Mouse (Mus musculus): ENCODE results near the gene Slc17a2. TPM values are rescaled to one million over a fixed set of nuclear protein-coding genes. Genes with fewer than 3 reads are reported as not detected.
A peak's percentile ranks its signal among the peaks of the same experiment; 100 is the strongest.

Gene Slc17a2
- polyA plus RNA-seq, 1 experiment from 2014 or later: not detected

DNA sequence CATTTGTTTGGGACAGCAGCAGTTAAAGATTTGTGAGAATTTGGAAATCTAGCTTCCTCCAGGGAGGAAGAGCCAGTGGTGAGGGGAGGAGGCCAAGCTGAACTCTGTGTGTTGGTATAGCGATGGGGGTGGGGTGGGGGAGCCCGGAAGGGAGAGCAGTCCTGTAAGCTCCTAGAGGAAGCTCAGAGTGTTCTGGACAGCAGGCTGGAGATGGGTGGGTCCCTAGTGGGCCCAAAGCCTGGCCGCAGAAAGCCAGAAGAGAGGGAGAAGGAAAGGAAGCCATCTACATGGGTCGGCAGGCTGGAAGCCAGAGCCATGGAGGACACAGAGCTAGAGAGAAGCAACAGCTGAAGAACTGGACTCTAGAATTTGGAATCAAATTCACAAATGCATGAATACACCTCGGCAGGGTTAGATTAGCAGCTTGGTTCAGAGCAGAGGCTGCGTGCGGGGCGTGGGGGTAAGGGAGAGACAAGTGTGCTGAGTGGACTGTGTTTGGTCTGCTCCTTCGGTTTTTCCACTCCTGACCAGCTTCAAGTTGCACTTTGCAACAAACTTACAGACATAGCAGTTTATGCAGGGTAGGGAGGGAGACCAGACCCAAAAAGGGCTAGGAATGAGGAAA is 59.4 kb downstream of the Slc17a2 start:
- WGBS: 52% methylated on average over 9 of the region's 9 CpGs
- Histone ChIP-seq H3K27me3 (no peaks in the 10 kb centered on the region), H3K4me2 (no peak overlapping the region), H3K27ac (0 out of 2 replicates have a peak overlapping the region, but pooled peaks have one; percentile 10), H3K36me3 (no peaks in the 10 kb centered on the region), H3K9ac (no peak overlapping the region), H3K4me1 (peaks cover 7% of the 10 kb centered on the region; the same call in 1 of the 2 replicates), H3K4me3 (no peak overlapping the region), H3K9me3 (no peaks in the 10 kb centered on the region)
- ATAC-seq (ENCODE audit: borderline replicate concordance, extremely low read depth, low FRiP score, low TSS enrichment): no peak

DNA sequence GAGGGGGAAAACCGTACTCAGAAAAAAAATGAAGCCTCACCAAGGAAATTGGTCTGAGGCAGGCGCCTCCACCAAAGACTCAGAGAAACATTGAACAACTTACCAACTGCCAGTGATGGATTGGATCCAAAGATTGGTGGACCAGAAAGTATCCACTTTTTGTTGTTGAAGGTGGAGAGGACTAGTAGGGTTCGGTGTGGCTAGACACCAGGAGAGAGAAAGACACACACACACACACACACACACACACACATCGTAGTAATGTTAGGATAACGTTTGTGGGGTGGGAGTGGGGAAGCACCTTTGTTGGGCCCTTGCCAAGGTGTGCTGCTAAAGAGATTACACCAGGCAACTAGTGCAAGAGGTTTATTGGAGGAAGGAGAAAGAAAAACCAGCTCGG is 60.2 kb downstream of the Slc17a2 start:
- Histone ChIP-seq H3K36me3 (no peaks in the 10 kb centered on the region), H3K9ac (no peak overlapping the region), H3K27me3 (no peaks in the 10 kb centered on the region), H3K4me1 (peaks cover 7% of the 10 kb centered on the region; the same call in 1 of the 2 replicates), H3K4me2 (no peak overlapping the region), H3K9me3 (no peaks in the 10 kb centered on the region), H3K27ac (no peak overlapping the region), H3K4me3 (no peak overlapping the region)
- 71% methylated on average over 6 of the region's 6 CpGs for WGBS
- no peak for ATAC-seq (ENCODE audit: borderline replicate concordance, extremely low read depth, low FRiP score, low TSS enrichment)

DNA sequence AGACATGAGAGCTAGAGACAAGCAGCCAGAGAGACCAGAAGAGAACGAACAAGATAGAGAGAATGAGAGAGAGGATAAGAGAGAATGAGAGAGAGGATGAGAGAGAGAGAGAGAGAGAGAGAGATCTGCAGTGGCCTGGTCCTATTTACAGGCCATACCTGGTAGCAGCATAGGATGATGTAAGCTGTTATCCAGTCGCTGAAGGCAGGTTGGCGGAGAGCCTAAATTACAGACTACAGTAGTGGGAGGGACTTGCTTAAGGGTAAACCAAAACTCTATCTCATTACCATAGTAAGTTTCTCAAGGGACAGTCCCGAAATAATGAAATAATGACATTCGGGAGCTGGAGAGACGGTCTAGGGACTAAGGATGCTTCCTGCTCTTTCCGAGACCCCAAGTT is 60.6 kb downstream of the Slc17a2 start, which contains the start of gene Slc17a1:
Slc17a1 (plus strand) TSS at position 346 of the 400 bp plus-strand sequence.
- peaks cover 7% of the 10 kb centered on the region; the same call in 1 of the 2 replicates for H3K4me1 ChIP-seq
- no peak within 1 kb of the TSS for H3K9ac ChIP-seq
- no peak within 1 kb of the TSS for H3K27ac ChIP-seq
- no peaks in the 10 kb centered on the region for H3K36me3 ChIP-seq
- WGBS: 79% methylated on average over 7 of the region's 7 CpGs
- no peak for ATAC-seq (ENCODE audit: borderline replicate concordance, extremely low read depth, low FRiP score, low TSS enrichment)
- no peaks in the 10 kb centered on the region for H3K9me3 ChIP-seq
- H3K27me3 ChIP-seq: no peaks in the 10 kb centered on the region
- H3K4me3 ChIP-seq: no peak within 1 kb of the TSS
- no peak within 1 kb of the TSS for H3K4me2 ChIP-seq

DNA sequence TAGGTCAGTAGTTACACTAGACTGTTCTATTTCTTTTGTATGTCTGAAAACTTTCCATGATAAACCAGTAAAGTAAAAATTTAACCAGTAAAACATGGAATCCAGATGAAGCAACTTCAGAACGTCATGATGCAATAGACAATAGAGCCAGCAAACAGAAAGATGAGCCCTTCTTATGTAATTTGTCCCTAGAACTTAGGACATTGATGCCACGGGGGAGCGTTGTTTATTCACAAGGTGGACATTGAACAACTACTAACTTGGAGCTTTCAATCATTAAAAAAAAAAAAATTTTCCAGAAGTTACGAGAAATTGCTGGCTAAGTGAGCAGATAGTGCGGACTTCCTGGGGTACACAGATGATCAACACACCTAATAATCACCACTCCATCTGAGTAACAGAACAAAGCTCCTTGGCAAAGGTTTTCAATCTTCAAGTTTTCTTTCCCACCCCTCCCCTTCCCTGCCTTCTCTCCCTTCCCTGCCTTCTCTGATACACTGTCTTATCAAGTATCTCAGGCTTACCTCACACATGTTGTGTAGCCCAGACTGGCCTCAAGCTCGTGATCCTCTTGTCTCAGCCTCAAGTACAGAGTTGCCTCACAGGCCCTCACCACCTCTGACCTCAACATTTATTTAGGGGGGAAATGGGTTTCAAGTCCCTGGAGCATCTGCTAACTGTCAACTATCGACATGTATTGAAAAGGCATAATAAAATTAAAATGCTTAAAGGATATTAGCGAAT is 62.2 kb downstream of the Slc17a2 start:
- Histone ChIP-seq H3K9ac (no peak overlapping the region), H3K4me2 (no peak overlapping the region), H3K4me1 (peaks cover 7% of the 10 kb centered on the region; the same call in 1 of the 2 replicates), H3K9me3 (no peaks in the 10 kb centered on the region), H3K4me3 (no peak overlapping the region), H3K27ac (no peak overlapping the region), H3K36me3 (no peaks in the 10 kb centered on the region), H3K27me3 (no peaks in the 10 kb centered on the region)
- ATAC-seq (ENCODE audit: borderline replicate concordance, extremely low read depth, low FRiP score, low TSS enrichment): no peak
- WGBS: 78% methylated on average over 8 of the region's 8 CpGs

DNA sequence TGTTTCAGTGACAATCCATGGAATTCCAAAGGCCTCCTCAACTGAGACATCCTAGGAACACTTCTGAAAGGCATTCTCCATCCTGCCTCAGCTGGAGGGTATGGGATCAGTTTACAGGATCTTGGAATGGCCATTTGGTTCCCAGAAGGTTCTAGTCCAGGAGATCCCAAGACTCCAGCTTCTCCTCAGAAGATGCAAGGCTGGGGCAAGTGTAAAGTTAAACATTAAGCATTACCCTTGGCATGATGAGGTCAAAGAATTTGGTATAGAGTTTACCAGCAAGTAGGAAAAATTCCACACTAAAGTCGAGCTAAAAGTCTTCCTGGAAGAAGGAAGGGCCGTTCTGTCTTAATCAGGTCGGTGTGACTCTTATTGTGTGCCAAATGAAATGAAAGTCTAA is 63.2 kb downstream of the Slc17a2 start:
- no peak for ATAC-seq (ENCODE audit: borderline replicate concordance, extremely low read depth, low FRiP score, low TSS enrichment)
- 51% methylated on average over 3 of the region's 3 CpGs for WGBS
- Histone ChIP-seq H3K27ac (no peak overlapping the region), H3K4me1 (peaks cover 7% of the 10 kb centered on the region; the same call in 1 of the 2 replicates), H3K4me2 (no peak overlapping the region), H3K9me3 (no peaks in the 10 kb centered on the region), H3K27me3 (no peaks in the 10 kb centered on the region), H3K4me3 (no peak overlapping the region), H3K36me3 (no peaks in the 10 kb centered on the region), H3K9ac (no peak overlapping the region)

DNA sequence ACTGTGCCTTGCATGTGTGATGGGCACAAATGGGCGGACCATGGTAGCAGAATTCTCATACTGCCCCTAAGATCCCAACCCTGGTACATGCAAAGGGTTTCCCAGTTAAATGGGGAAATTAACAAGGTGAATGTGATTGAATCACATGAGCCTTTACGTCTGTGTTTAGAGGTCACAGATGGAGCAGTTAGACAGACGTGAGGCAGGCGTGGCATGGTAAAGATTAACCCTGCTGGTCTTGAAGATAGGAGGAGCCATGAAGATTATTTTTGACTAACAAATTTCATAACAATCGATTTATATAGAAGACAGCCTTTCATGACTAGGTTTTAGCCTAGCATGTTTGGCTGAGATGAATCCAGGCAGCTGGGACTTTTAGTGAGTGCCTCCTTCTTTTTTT is 66.3 kb downstream of the Slc17a2 start:
- no peaks in the 10 kb centered on the region for H3K27me3 ChIP-seq
- no peak overlapping the region for H3K4me2 ChIP-seq
- WGBS: 48% methylated on average over 5 of the region's 5 CpGs
- no peak overlapping the region for H3K9ac ChIP-seq
- H3K9me3 ChIP-seq: no peaks in the 10 kb centered on the region
- H3K4me3 ChIP-seq: no peak overlapping the region
- H3K36me3 ChIP-seq: no peaks in the 10 kb centered on the region
- ATAC-seq (ENCODE audit: borderline replicate concordance, extremely low read depth, low FRiP score, low TSS enrichment): no peak
- H3K27ac ChIP-seq: no peak overlapping the region
- H3K4me1 ChIP-seq: no peaks in the 10 kb centered on the region

Other genes starting within 250 kb of the Slc17a2 start
- 7.1 and 7.9 TPM in 2 replicates for gene Hist1h3e, start 244.6 kb upstream of the Slc17a2 start, polyA plus RNA-seq (2015; fragmentation: Nextera tagmentation; extraction: Ambion mirVana)
- 143 and 164 TPM in 2 replicates for gene Hist1h2ae, start 235.8 kb upstream of the Slc17a2 start, polyA plus RNA-seq (2015; fragmentation: Nextera tagmentation; extraction: Ambion mirVana)
- gene Hist1h2bg, start 235.6 kb upstream of the Slc17a2 start, polyA plus RNA-seq (2015; fragmentation: Nextera tagmentation; extraction: Ambion mirVana): 14.5 and 17.7 TPM in 2 replicates
- gene Hist1h2bf, start 232.8 kb upstream of the Slc17a2 start, polyA plus RNA-seq (2015; fragmentation: Nextera tagmentation; extraction: Ambion mirVana): 10.1 and 10.2 TPM in 2 replicates
- gene Hist1h2ad, start 232.6 kb upstream of the Slc17a2 start, polyA plus RNA-seq (2015; fragmentation: Nextera tagmentation; extraction: Ambion mirVana): 3.1 and 4.6 TPM in 2 replicates
- gene Hist1h3d, start 231.2 kb upstream of the Slc17a2 start, polyA plus RNA-seq (2015; fragmentation: Nextera tagmentation; extraction: Ambion mirVana): 9.4 and 10.2 TPM in 2 replicates
- gene Hist1h4d, start 225.4 kb upstream of the Slc17a2 start, polyA plus RNA-seq (2015; fragmentation: Nextera tagmentation; extraction: Ambion mirVana): 160 and 177 TPM in 2 replicates
- gene Hist1h2be, start 185.9 kb upstream of the Slc17a2 start, polyA plus RNA-seq (2015; fragmentation: Nextera tagmentation; extraction: Ambion mirVana): 2.5 and 3.6 TPM in 2 replicates
- gene Hist1h1e, start 184.4 kb upstream of the Slc17a2 start, polyA plus RNA-seq (2015; fragmentation: Nextera tagmentation; extraction: Ambion mirVana): 28.3 and 28.5 TPM in 2 replicates
- 1.6 and 1.8 TPM in 2 replicates for gene Hist1h2ac, start 123.0 kb upstream of the Slc17a2 start, polyA plus RNA-seq (2015; fragmentation: Nextera tagmentation; extraction: Ambion mirVana)
- gene Hist1h2bc, start 122.8 kb upstream of the Slc17a2 start, polyA plus RNA-seq (2015; fragmentation: Nextera tagmentation; extraction: Ambion mirVana): 60.8 and 63.6 TPM in 2 replicates
- 0.22 and 0.35 TPM in 2 replicates for gene Hist1h1t, start 111.2 kb upstream of the Slc17a2 start, polyA plus RNA-seq (2015; fragmentation: Nextera tagmentation; extraction: Ambion mirVana)
- gene Hist1h4c, start 108.5 kb upstream of the Slc17a2 start, polyA plus RNA-seq (2015; fragmentation: Nextera tagmentation; extraction: Ambion mirVana): 8.2 and 9.4 TPM in 2 replicates
- 8.6 and 10.8 TPM in 2 replicates for gene Hfe, start 96.1 kb upstream of the Slc17a2 start, polyA plus RNA-seq (2015; fragmentation: Nextera tagmentation; extraction: Ambion mirVana)
- gene Hist1h1c, start 68.2 kb upstream of the Slc17a2 start, polyA plus RNA-seq (2015; fragmentation: Nextera tagmentation; extraction: Ambion mirVana): 36.2 and 37.0 TPM in 2 replicates
- 12.0 and 13.7 TPM in 2 replicates for gene Hist1h3c, start 61.4 kb upstream of the Slc17a2 start, polyA plus RNA-seq (2015; fragmentation: Nextera tagmentation; extraction: Ambion mirVana)
- 3.2 and 4.1 TPM in 2 replicates for gene Hist1h2bb, start 60.3 kb upstream of the Slc17a2 start, polyA plus RNA-seq (2015; fragmentation: Nextera tagmentation; extraction: Ambion mirVana)
- gene Hist1h2ab, start 55.9 kb upstream of the Slc17a2 start, polyA plus RNA-seq (2015; fragmentation: Nextera tagmentation; extraction: Ambion mirVana): 74.3 and 83.5 TPM in 2 replicates
- 12.0 and 18.6 TPM in 2 replicates for gene Hist1h3b, start 54.7 kb upstream of the Slc17a2 start, polyA plus RNA-seq (2015; fragmentation: Nextera tagmentation; extraction: Ambion mirVana)
- gene Hist1h4b, start 50.0 kb upstream of the Slc17a2 start, polyA plus RNA-seq (2015; fragmentation: Nextera tagmentation; extraction: Ambion mirVana): 5.8 and 7.5 TPM in 2 replicates
- gene Hist1h4a, start 45.8 kb upstream of the Slc17a2 start, polyA plus RNA-seq (2015; fragmentation: Nextera tagmentation; extraction: Ambion mirVana): 0.69 TPM in 1 of 2 replicates, not detected in the other
- gene Hist1h3a, start 44.6 kb upstream of the Slc17a2 start, polyA plus RNA-seq (2015; fragmentation: Nextera tagmentation; extraction: Ambion mirVana): 8.3 and 8.5 TPM in 2 replicates
- 3.3 and 3.9 TPM in 2 replicates for gene Hist1h1a, start 43.3 kb upstream of the Slc17a2 start, polyA plus RNA-seq (2015; fragmentation: Nextera tagmentation; extraction: Ambion mirVana)
- not detected in 2 replicates for gene Trim38, start 37.1 kb upstream of the Slc17a2 start, polyA plus RNA-seq (2015; fragmentation: Nextera tagmentation; extraction: Ambion mirVana)
- gene Slc17a3, start 32.4 kb downstream of the Slc17a2 start, polyA plus RNA-seq (2015; fragmentation: Nextera tagmentation; extraction: Ambion mirVana): not detected in 2 replicates
- gene Slc17a1, start 60.8 kb downstream of the Slc17a2 start, polyA plus RNA-seq (2015; fragmentation: Nextera tagmentation; extraction: Ambion mirVana): 0.15 TPM in 1 of 2 replicates, not detected in the other
- not detected in 2 replicates for gene Slc17a4, start 108.0 kb downstream of the Slc17a2 start, polyA plus RNA-seq (2015; fragmentation: Nextera tagmentation; extraction: Ambion mirVana)
- not detected in 2 replicates for gene Hist1h2ba, start 127.2 kb downstream of the Slc17a2 start, polyA plus RNA-seq (2015; fragmentation: Nextera tagmentation; extraction: Ambion mirVana)
- gene Hist1h2aa, start 127.5 kb downstream of the Slc17a2 start, polyA plus RNA-seq (2015; fragmentation: Nextera tagmentation; extraction: Ambion mirVana): not detected in 2 replicates
- gene Scgn, start 184.2 kb downstream of the Slc17a2 start, polyA plus RNA-seq (2015; fragmentation: Nextera tagmentation; extraction: Ambion mirVana): not detected in 2 replicates